Mouse (Mus musculus) brain, embryonic 14.5 days (tissue): ENCODE data around the gene Crb2.

Experiments used
- CTCF ChIP-seq: fragments of 200-500 bp; IDR thresholded peaks from 2 replicates; pipeline ENCODE4 v1.5.1; 2012; ENCODE audit warnings: inconsistent platforms, mild to moderate bottlenecking, moderate library complexity, borderline replicate concordance; ENCODE audit not compliant: insufficient read depth, insufficient read length; ENCODE audit errors: extremely low read depth
- POLR2A ChIP-seq: fragments of 200-500 bp; IDR thresholded peaks from 2 replicates; pipeline ENCODE4 v1.6.1; 2012; ENCODE audit warnings: mild to moderate bottlenecking, inconsistent platforms, borderline replicate concordance; ENCODE audit not compliant: poor library complexity, insufficient read depth, insufficient read length, severe bottlenecking; ENCODE audit errors: extremely low read depth

GRCm38 (mm10) chr2:37782002-37782401 lies 6.0 kb downstream of the Crb2 start:
- TF ChIP-seq CTCF (no peak), POLR2A (no peak)
